Mouse (Mus musculus): ENCODE data around the gene 1500015O10Rik. TPM values are rescaled to one million over a fixed set of nuclear protein-coding genes. Genes with fewer than 3 reads are reported as not detected.

The 1500015O10Rik gene
- not detected in 2 replicates for total RNA-seq (2017)

GRCm38 (mm10) chr1:43730491-43730924, at the start of gene 1500015O10Rik:
Gene 1500015O10Rik (plus strand): TSS chr1:43730602.
- no peak for ATAC-seq (replicated peaks; ENCODE audit: low read depth, poor library complexity, severe bottlenecking)

- no peak for ATAC-seq (replicated peaks; ENCODE audit: low read depth, poor library complexity, severe bottlenecking)
Measured at GRCm38 (mm10) chr1:43689983-43690382, 40.4 kb upstream of the 1500015O10Rik start.

GRCm38 (mm10) chr1:43690507-43690906, 39.9 kb upstream of the 1500015O10Rik start:
- ATAC-seq (replicated peaks; ENCODE audit: low read depth, poor library complexity, severe bottlenecking) = no peak

- no peak for ATAC-seq (replicated peaks; ENCODE audit: low read depth, poor library complexity, severe bottlenecking)
Measured at GRCm38 (mm10) chr1:43694076-43694475, 36.3 kb upstream of the 1500015O10Rik start.

GRCm38 (mm10) chr1:43694851-43695545, 35.4 kb upstream of the 1500015O10Rik start:
- no peak for ATAC-seq (replicated peaks; ENCODE audit: low read depth, poor library complexity, severe bottlenecking)

GRCm38 (mm10) chr1:43698577-43699000, 31.8 kb upstream of the 1500015O10Rik start:
- no peak for ATAC-seq (replicated peaks; ENCODE audit: low read depth, poor library complexity, severe bottlenecking)

- no peak for ATAC-seq (replicated peaks; ENCODE audit: low read depth, poor library complexity, severe bottlenecking)
Measured at GRCm38 (mm10) chr1:43714841-43715240, 15.6 kb upstream of the 1500015O10Rik start.

- ATAC-seq (replicated peaks; ENCODE audit: low read depth, poor library complexity, severe bottlenecking) = no peak
Measured at GRCm38 (mm10) chr1:43717967-43718366, 12.4 kb upstream of the 1500015O10Rik start.

- ATAC-seq (replicated peaks; ENCODE audit: low read depth, poor library complexity, severe bottlenecking) = peak; percentile 58
Measured at GRCm38 (mm10) chr1:43718793-43719192, 11.6 kb upstream of the 1500015O10Rik start.

- ATAC-seq (replicated peaks; ENCODE audit: low read depth, poor library complexity, severe bottlenecking) = no peak
Measured at GRCm38 (mm10) chr1:43722459-43722858, 7.9 kb upstream of the 1500015O10Rik start.

GRCm38 (mm10) chr1:43732100-43732499, 1.7 kb downstream of the 1500015O10Rik start:
- no peak for ATAC-seq (replicated peaks; ENCODE audit: low read depth, poor library complexity, severe bottlenecking)

- no peak for ATAC-seq (replicated peaks; ENCODE audit: low read depth, poor library complexity, severe bottlenecking)
Measured at GRCm38 (mm10) chr1:43732657-43733056, 2.3 kb downstream of the 1500015O10Rik start.

- no peak for ATAC-seq (replicated peaks; ENCODE audit: low read depth, poor library complexity, severe bottlenecking)
Measured at GRCm38 (mm10) chr1:43737812-43738518, 7.6 kb downstream of the 1500015O10Rik start.

GRCm38 (mm10) chr1:43738519-43738894, 8.1 kb downstream of the 1500015O10Rik start:
- no peak for ATAC-seq (replicated peaks; ENCODE audit: low read depth, poor library complexity, severe bottlenecking)

GRCm38 (mm10) chr1:43754448-43755312, 24.3 kb downstream of the 1500015O10Rik start:
- ATAC-seq (replicated peaks; ENCODE audit: low read depth, poor library complexity, severe bottlenecking) = no peak

GRCm38 (mm10) chr1:43760085-43760484, 29.7 kb downstream of the 1500015O10Rik start:
- ATAC-seq (replicated peaks; ENCODE audit: low read depth, poor library complexity, severe bottlenecking) = peak; percentile 47; the same call in 1 of the 2 replicates

- ATAC-seq (replicated peaks; ENCODE audit: low read depth, poor library complexity, severe bottlenecking) = no peak
Measured at GRCm38 (mm10) chr1:43764481-43764880, 34.1 kb downstream of the 1500015O10Rik start.

GRCm38 (mm10) chr1:43766328-43766727, 35.9 kb downstream of the 1500015O10Rik start:
- ATAC-seq (replicated peaks; ENCODE audit: low read depth, poor library complexity, severe bottlenecking) = no peak

- peak; percentile 81 for ATAC-seq (replicated peaks; ENCODE audit: low read depth, poor library complexity, severe bottlenecking)
Measured at GRCm38 (mm10) chr1:43768385-43768990, 38.1 kb downstream of the 1500015O10Rik start.

GRCm38 (mm10) chr1:43769348-43769747, 38.9 kb downstream of the 1500015O10Rik start:
- no peak for ATAC-seq (replicated peaks; ENCODE audit: low read depth, poor library complexity, severe bottlenecking)
